8 mouse cellular contexts compared by ENCODE assay signal in genomic region chr7:45870282-45871058, GRCm38 (mm10). TPM values are rescaled to one million over a fixed set of nuclear protein-coding genes. Genes with fewer than 3 reads are reported as not detected.
DNase-seq lines count a peak whose midpoint lies in the region; ATAC-seq lines count a peak whose summit lies in the region.

No protein-coding gene starts in this region.

- no peaks in the 10 kb centered on the region for H3K27me3 ChIP-seq in hindbrain, embryonic 15.5 days

- H3K9me3 ChIP-seq in hindbrain, embryonic 15.5 days = no peaks in the 10 kb centered on the region

- 1% methylated on average over 30 of the region's 30 CpGs for WGBS in hindbrain, embryonic 15.5 days

- DNase-seq in cerebellum, postnatal 14 days = peak; percentile 37 to 46
- no peak for DNase-seq in cerebellum, postnatal 36 days
- peak; percentile 62 to 64 for DNase-seq in right cerebral cortex, postnatal 10 days (ENCODE audit: low spot score in 2 of 2)
- no peak for DNase-seq in right cerebral cortex, postnatal 36 days (ENCODE audit: low spot score in 2 of 2)
- peak; percentile 41 to 42 for DNase-seq in natural killer cell, adult 2 months (ENCODE audit: low spot score in 2 of 2)
- DNase-seq in left cerebral cortex, adult 9 months (ENCODE audit: low spot score in 2 of 2) = no peak
- DNase-seq in adrenal gland, adult 2 months = no peak

- H3K4me2 ChIP-seq in hindbrain, embryonic 15.5 days = peak overlapping the region; percentile 71

- ATAC-seq in hindbrain, embryonic 15.5 days (ENCODE audit: low FRiP score, low read depth) = 0 out of 2 replicates have a peak, but pooled peaks have one; percentile 0

- H3K9ac ChIP-seq in hindbrain, embryonic 15.5 days = peak overlapping the region; percentile 75

- peaks cover 7% of the 10 kb centered on the region; the same call in 1 of the 2 replicates for H3K36me3 ChIP-seq in hindbrain, embryonic 15.5 days

- H3K27ac ChIP-seq in hindbrain, embryonic 15.5 days (replicated peaks) = peak overlapping the region; percentile 73

- peaks cover 61% of the 10 kb centered on the region for H3K4me1 ChIP-seq in hindbrain, embryonic 15.5 days (replicated peaks)

- peak overlapping the region; percentile 59 for H3K4me3 ChIP-seq in hindbrain, embryonic 15.5 days

RNA-seq across cellular contexts. Expression of gene Kdelr1, which starts 2.1 kb away (rescaled TPM):
- 56.4 and 61.0 TPM in 2 replicates for polyA plus RNA-seq in hindbrain, embryonic 15.5 days (2015; fragmentation: Nextera tagmentation; extraction: Ambion mirVana)
- 100 to 1,000 TPM; 128 to 147 TPM for total RNA-seq in adrenal gland, adult 2 months (2021)
- polyA plus RNA-seq in adrenal gland, adult 2 months (2012; rRNA removed) = 235 and 251 TPM in 2 replicates

RNA-seq across cellular contexts. Expression of gene Grin2d, which starts 7.7 kb away (rescaled TPM):
- polyA plus RNA-seq in hindbrain, embryonic 15.5 days (2015; fragmentation: Nextera tagmentation; extraction: Ambion mirVana) = 3.4 and 4.3 TPM in 2 replicates
- total RNA-seq in adrenal gland, adult 2 months (2021) = under 1 TPM; 0.40 to 0.97 TPM
- 4.0 and 4.2 TPM in 2 replicates for polyA plus RNA-seq in adrenal gland, adult 2 months (2012; rRNA removed)

RNA-seq across cellular contexts. Expression of gene Syngr4, which starts 26.0 kb away (rescaled TPM):
- 0.34 TPM in 1 of 2 replicates, not detected in the other for polyA plus RNA-seq in hindbrain, embryonic 15.5 days (2015; fragmentation: Nextera tagmentation; extraction: Ambion mirVana)
- total RNA-seq in adrenal gland, adult 2 months (2021) = not detected
- 0.90 and 0.98 TPM in 2 replicates for polyA plus RNA-seq in adrenal gland, adult 2 months (2012; rRNA removed)

RNA-seq across cellular contexts. Expression of gene Tmem143, which starts 26.3 kb away (rescaled TPM):
- 6.7 and 8.5 TPM in 2 replicates for polyA plus RNA-seq in hindbrain, embryonic 15.5 days (2015; fragmentation: Nextera tagmentation; extraction: Ambion mirVana)
- total RNA-seq in adrenal gland, adult 2 months (2021) = 10 to 100 TPM; 60.8 to 65.3 TPM
- polyA plus RNA-seq in adrenal gland, adult 2 months (2012; rRNA removed) = 173 and 207 TPM in 2 replicates

RNA-seq across cellular contexts. Expression of gene Grwd1, which starts 39.7 kb away (rescaled TPM):
- polyA plus RNA-seq in hindbrain, embryonic 15.5 days (2015; fragmentation: Nextera tagmentation; extraction: Ambion mirVana) = 41.8 and 43.1 TPM in 2 replicates
- total RNA-seq in adrenal gland, adult 2 months (2021) = 10 to 100 TPM; 26.9 to 30.1 TPM
- polyA plus RNA-seq in adrenal gland, adult 2 months (2012; rRNA removed) = 22.1 and 27.4 TPM in 2 replicates

Comparison
In these comparisons a context has a peak if more than half of its experiments do, and no peak if none do; other contexts are left out.
1. DNase-seq: peak in cerebellum, postnatal 14 days (2 of 2), right cerebral cortex, postnatal 10 days (2 of 2) and natural killer cell, adult 2 months (2 of 2); none in cerebellum, postnatal 36 days (0 of 2), right cerebral cortex, postnatal 36 days (0 of 2), left cerebral cortex, adult 9 months (0 of 2) and adrenal gland, adult 2 months (single experiment).